Mouse (Mus musculus) cortical plate, adult 2 months (tissue): ENCODE measurements at regions not wholly inside any gene's neighbourhood (a gene's known extent, or its start where the extent isn't known, plus 50 kb on each side); places are given as distances from the start of the nearest gene placed in this dataset.

ENCODE experiments used
- CTCF ChIP-seq: fragments of 200-500 bp; IDR thresholded peaks from 2 replicates; pipeline ENCODE4 v1.5.1; 2011; ENCODE audit warnings: mild to moderate bottlenecking, control low read depth, low read length; ENCODE audit not compliant: insufficient read depth; ENCODE audit errors: extremely low read depth
- POLR2A ChIP-seq: fragments of 200-500 bp; IDR thresholded peaks from 2 replicates; pipeline ENCODE4 v1.6.1; 2011; ENCODE audit warnings: mild to moderate bottlenecking, low read length, control low read depth; ENCODE audit not compliant: insufficient read depth; ENCODE audit errors: extremely low read depth

GRCm38 (mm10) chr4:105730900-105731299 is 58.8 kb upstream of the Gm12728 start:
- no peak for TF ChIP-seq POLR2A
- TF ChIP-seq CTCF = no peak
